In the genomic region with DNA sequence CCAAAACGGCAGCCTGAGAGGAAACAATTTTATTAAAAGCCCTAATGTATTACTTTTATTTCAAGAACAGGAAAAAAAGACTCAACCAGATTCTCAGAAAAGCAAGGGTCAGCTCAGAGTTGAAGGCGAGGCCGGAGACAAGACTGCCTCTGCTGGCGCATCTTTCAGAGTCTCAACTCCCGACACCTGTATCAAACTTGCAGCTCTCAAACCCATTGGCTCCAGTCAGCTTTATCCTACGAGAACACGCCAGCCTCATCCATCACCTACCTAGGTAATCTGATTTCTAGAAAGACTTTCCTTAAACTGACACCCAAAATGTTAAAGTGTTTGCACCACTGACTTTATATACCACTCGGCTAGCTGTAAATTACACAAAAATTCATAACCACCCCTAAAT, we compare ENCODE assay signal across 8 mouse cellular contexts. TPM values are rescaled to one million over a fixed set of nuclear protein-coding genes. Genes with fewer than 3 reads are reported as not detected.
DNase-seq lines count a peak whose midpoint lies in the region; ATAC-seq and TF ChIP-seq lines count a peak whose summit lies in the region.

No protein-coding gene starts in this region.

- no peaks in the 10 kb centered on the region for H3K9me3 ChIP-seq in heart, embryonic 11.5 days (replicated peaks; ENCODE audit: control insufficient read depth, low read length)
- H3K9me3 ChIP-seq in ES-Bruce4 (replicated peaks; ENCODE audit: control insufficient read depth, insufficient read depth, low read length, poor library complexity, severe bottlenecking), result no peaks in the 10 kb centered on the region
- no peaks in the 10 kb centered on the region for H3K9me3 ChIP-seq in heart, postnatal 0 days (replicated peaks; ENCODE audit: control insufficient read depth, low read length)
- H3K9me3 ChIP-seq in limb, embryonic 14.5 days (ENCODE audit: control insufficient read depth, low read length), result no peaks in the 10 kb centered on the region
- no peaks in the 10 kb centered on the region for H3K9me3 ChIP-seq in neural tube, embryonic 15.5 days (replicated peaks)

- peak overlapping the region; percentile 86 for H3K9ac ChIP-seq in heart, embryonic 11.5 days (ENCODE audit: low read depth, low read length)
- peak overlapping the region; percentile 83 for H3K9ac ChIP-seq in ES-Bruce4 (ENCODE audit: low read depth, poor library complexity, severe bottlenecking)
- peak overlapping the region; percentile 87 for H3K9ac ChIP-seq in heart, postnatal 0 days (replicated peaks; ENCODE audit: low read depth, low read length)
- peak overlapping the region; percentile 90; the same call in 1 of the 2 replicates for H3K9ac ChIP-seq in limb, embryonic 14.5 days (ENCODE audit: low read depth, low read length, severe bottlenecking)
- peak overlapping the region; percentile 89 for H3K9ac ChIP-seq in neural tube, embryonic 15.5 days (replicated peaks)

- TF ChIP-seq EP300 in ES-Bruce4 (IDR thresholded peaks at IDR 0.05; ENCODE audit: insufficient read depth, low read depth, low read length), result no peak
- no peak for TF ChIP-seq EP300 in heart, postnatal 0 days (IDR thresholded peaks at IDR 0.05; ENCODE audit: low read depth)

- peak overlapping the region; percentile 76 for H3K4me2 ChIP-seq in heart, embryonic 11.5 days
- peak overlapping the region; percentile 89 for H3K4me2 ChIP-seq in heart, postnatal 0 days (ENCODE audit: low read depth, low read length)
- peak overlapping the region; percentile 63 for H3K4me2 ChIP-seq in limb, embryonic 14.5 days (replicated peaks; ENCODE audit: low read depth, low read length, severe bottlenecking)
- H3K4me2 ChIP-seq in neural tube, embryonic 15.5 days, result peak overlapping the region; percentile 77

- intact Hi-C loops in heart, postnatal 25 days (cut with DNase I), result loop anchor here (2.0 to 5.0 kb wide), 2 partner anchors 185 to 201 kb away; a partner anchor contains a TSS

- TF ChIP-seq CTCF in ES-Bruce4 (IDR thresholded peaks at IDR 0.05; ENCODE audit: low read depth, low read length), result peak; percentile 2
- TF ChIP-seq CTCF in heart, postnatal 0 days (IDR thresholded peaks at IDR 0.05; ENCODE audit: low read depth), result no peak

- H3K36me3 ChIP-seq in heart, embryonic 11.5 days (ENCODE audit: control insufficient read depth, insufficient read depth, low read length), result no peaks in the 10 kb centered on the region
- H3K36me3 ChIP-seq in ES-Bruce4 (ENCODE audit: control insufficient read depth, insufficient read depth, low read length, poor library complexity, severe bottlenecking), result no peaks in the 10 kb centered on the region
- no peaks in the 10 kb centered on the region for H3K36me3 ChIP-seq in heart, postnatal 0 days (replicated peaks; ENCODE audit: control insufficient read depth, insufficient read depth, low read length)
- H3K36me3 ChIP-seq in limb, embryonic 14.5 days (ENCODE audit: control insufficient read depth, insufficient read depth, low read length), result no peaks in the 10 kb centered on the region
- no peaks in the 10 kb centered on the region for H3K36me3 ChIP-seq in neural tube, embryonic 15.5 days

- H3K4me3 ChIP-seq in heart, embryonic 11.5 days (ENCODE audit: low read depth, low read length), result peak overlapping the region; percentile 85
- H3K4me3 ChIP-seq in ES-Bruce4 (ENCODE audit: low read depth, low read length), result peak overlapping the region; percentile 54
- peak overlapping the region; percentile 97 for H3K4me3 ChIP-seq in heart, postnatal 0 days (ENCODE audit: low read depth, low read length)
- H3K4me3 ChIP-seq in limb, embryonic 14.5 days (replicated peaks; ENCODE audit: low read length), result peak overlapping the region; percentile 82
- H3K4me3 ChIP-seq in neural tube, embryonic 15.5 days (replicated peaks), result peak overlapping the region; percentile 96

- peak overlapping the region; percentile 94 for H3K27ac ChIP-seq in heart, embryonic 11.5 days (ENCODE audit: low read depth, low read length)
- H3K27ac ChIP-seq in ES-Bruce4 (ENCODE audit: insufficient read depth, low read length), result no peak overlapping the region
- 0 out of 2 replicates have a peak overlapping the region, but pooled peaks have one; percentile 89 for H3K27ac ChIP-seq in heart, postnatal 0 days (ENCODE audit: low read depth)
- peak overlapping the region; percentile 94 for H3K27ac ChIP-seq in limb, embryonic 14.5 days (replicated peaks; ENCODE audit: low read depth, low read length)
- H3K27ac ChIP-seq in neural tube, embryonic 15.5 days (replicated peaks), result peak overlapping the region; percentile 98

- no peak for DNase-seq in heart, postnatal 25 days (ENCODE audit: low spot score)
- DNase-seq in cerebellum, postnatal 14 days, result peak; percentile 57 to 70
- no peak for DNase-seq in heart, postnatal 0 days (ENCODE audit: low spot score)
- DNase-seq in limb, embryonic 14.5 days (ENCODE audit: low spot score), result no peak
- DNase-seq in gastrocnemius, adult 8-10 months (ENCODE audit: low spot score in 2 of 2), result no peak

- no peaks in the 10 kb centered on the region for H3K27me3 ChIP-seq in heart, embryonic 11.5 days (ENCODE audit: control insufficient read depth, insufficient read depth, low read length)
- no peaks in the 10 kb centered on the region for H3K27me3 ChIP-seq in ES-Bruce4 (ENCODE audit: control insufficient read depth, insufficient read depth, low read length, poor library complexity, severe bottlenecking)
- H3K27me3 ChIP-seq in heart, postnatal 0 days (ENCODE audit: control insufficient read depth, insufficient read depth, low read length), result no peaks in the 10 kb centered on the region
- H3K27me3 ChIP-seq in limb, embryonic 14.5 days (ENCODE audit: control insufficient read depth, insufficient read depth, low read length), result no peaks in the 10 kb centered on the region
- no peaks in the 10 kb centered on the region for H3K27me3 ChIP-seq in neural tube, embryonic 15.5 days (replicated peaks)

- no peak; the same call in 1 of the 2 replicates for ATAC-seq in heart, embryonic 11.5 days (replicated peaks; ENCODE audit: insufficient number of reproducible peaks, low FRiP score, low TSS enrichment)
- no peak for ATAC-seq in heart, postnatal 0 days (ENCODE audit: insufficient read depth, low read depth)
- no peak for ATAC-seq in limb, embryonic 14.5 days (ENCODE audit: low FRiP score, low read depth)
- peak; percentile 43 for ATAC-seq in neural tube, embryonic 15.5 days (ENCODE audit: low FRiP score)

- no peak for TF ChIP-seq POLR2A in ES-Bruce4 (IDR thresholded peaks at IDR 0.05; ENCODE audit: insufficient read depth, low read length)
- no peak for TF ChIP-seq POLR2A in limb, embryonic 14.5 days (IDR thresholded peaks at IDR 0.05; ENCODE audit: borderline replicate concordance, extremely low read depth, insufficient read depth, insufficient read length)

- WGBS in heart, embryonic 11.5 days (ENCODE audit: insufficient replicate concordance), result 7% methylated on average over 8 of the region's 8 CpGs
- WGBS in heart, postnatal 0 days, result 12% methylated on average over 8 of the region's 8 CpGs
- WGBS in limb, embryonic 14.5 days, result 6% methylated on average over 8 of the region's 8 CpGs
- WGBS in neural tube, embryonic 15.5 days, result 8% methylated on average over 8 of the region's 8 CpGs

- peaks cover 2% of the 10 kb centered on the region; the same call in 1 of the 2 replicates for H3K4me1 ChIP-seq in heart, embryonic 11.5 days (ENCODE audit: control insufficient read depth, insufficient read depth, low read length)
- H3K4me1 ChIP-seq in ES-Bruce4 (ENCODE audit: control insufficient read depth, insufficient read depth, low read length), result no peaks in the 10 kb centered on the region
- 0 out of 2 replicates have a peak, but pooled peaks cover 3% of the 10 kb centered on the region for H3K4me1 ChIP-seq in heart, postnatal 0 days (ENCODE audit: control insufficient read depth, insufficient read depth)
- peaks cover 7% of the 10 kb centered on the region; the same call in 1 of the 2 replicates for H3K4me1 ChIP-seq in limb, embryonic 14.5 days (ENCODE audit: control insufficient read depth, insufficient read depth, low read length)
- peaks cover 9% of the 10 kb centered on the region for H3K4me1 ChIP-seq in neural tube, embryonic 15.5 days

RNA-seq across cellular contexts. Expression of a gene that starts 1.1 kb away (rescaled TPM):
- polyA plus RNA-seq in heart, embryonic 11.5 days (2014; fragmentation: Nextera tagmentation; extraction: Ambion mirVana), result 10.1 and 11.4 TPM in 2 replicates
- total RNA-seq in heart, postnatal 25 days (2021), result 1 to 10 TPM; 4.2 to 5.3 TPM
- polyA plus RNA-seq in ES-Bruce4 (2011; ENCODE audit: insufficient read depth, insufficient read length, low read depth, missing spikeins), result 11.4 and 11.7 TPM in 2 replicates
- 1.3 and 9.2 TPM in 2 replicates for total RNA-seq in heart, postnatal 0 days (2014; rRNA removed; ENCODE audit: low replicate concordance)
- polyA plus RNA-seq in heart, postnatal 0 days (2015; fragmentation: Nextera tagmentation; extraction: Ambion mirVana), result 5.4 and 6.5 TPM in 2 replicates
- 8.3 and 9.0 TPM in 2 replicates for polyA plus RNA-seq in limb, embryonic 14.5 days (2012; rRNA removed)
- polyA plus RNA-seq in limb, embryonic 14.5 days (2014; fragmentation: Nextera tagmentation; extraction: Ambion mirVana), result 7.6 and 8.0 TPM in 2 replicates
- 22.7 and 23.1 TPM in 2 replicates for polyA plus RNA-seq in neural tube, embryonic 15.5 days (2015; fragmentation: Nextera tagmentation; extraction: Ambion mirVana)
- 1 to 10 TPM; 1.1 to 2.3 (median 1.7) TPM for total RNA-seq in gastrocnemius, adult 8-10 months (2022)

RNA-seq across cellular contexts. Expression of a gene that starts 40.6 kb away (rescaled TPM):
- 23.2 and 29.9 TPM in 2 replicates for polyA plus RNA-seq in heart, embryonic 11.5 days (2014; fragmentation: Nextera tagmentation; extraction: Ambion mirVana)
- total RNA-seq in heart, postnatal 25 days (2021), result 1 to 10 TPM; 5.9 to 6.4 TPM
- 0.97 and 1.6 TPM in 2 replicates for polyA plus RNA-seq in ES-Bruce4 (2011; ENCODE audit: insufficient read depth, insufficient read length, low read depth, missing spikeins)
- total RNA-seq in heart, postnatal 0 days (2014; rRNA removed; ENCODE audit: low replicate concordance), result 69.7 and 73.9 TPM in 2 replicates
- polyA plus RNA-seq in heart, postnatal 0 days (2015; fragmentation: Nextera tagmentation; extraction: Ambion mirVana), result 23.7 and 25.6 TPM in 2 replicates
- 6.1 and 9.0 TPM in 2 replicates for polyA plus RNA-seq in limb, embryonic 14.5 days (2012; rRNA removed)
- 2.6 and 3.1 TPM in 2 replicates for polyA plus RNA-seq in limb, embryonic 14.5 days (2014; fragmentation: Nextera tagmentation; extraction: Ambion mirVana)
- polyA plus RNA-seq in neural tube, embryonic 15.5 days (2015; fragmentation: Nextera tagmentation; extraction: Ambion mirVana), result 9.8 and 11.3 TPM in 2 replicates
- under 1 TPM; 0.11 to 0.51 (median 0.47) TPM for total RNA-seq in gastrocnemius, adult 8-10 months (2022)

Comparison
In these comparisons a context has a peak if more than half of its experiments do, and no peak if none do; other contexts are left out.
1. DNase-seq: peak in cerebellum, postnatal 14 days (2 of 2); none in heart, postnatal 25 days (single experiment), heart, postnatal 0 days (single experiment), limb, embryonic 14.5 days (single experiment) and gastrocnemius, adult 8-10 months (0 of 2).
2. Peak in every context shown above with its lines, with median percentiles within 50 percentile points of each other: H3K4me2 ChIP-seq, H3K4me3 ChIP-seq and H3K9ac ChIP-seq.